Mouse (Mus musculus) heart, adult 2 months (tissue): Measurements from ENCODE around the gene Tbc1d21.

Source experiments
- CTCF ChIP-seq: fragments of 200-600 bp; IDR thresholded peaks from 2 replicates; pipeline ENCODE4 v1.8.1; 2022; ENCODE audit warnings: antibody characterized with exemption, mild to moderate bottlenecking, moderate library complexity
- EP300 ChIP-seq: fragments of 200-500 bp; IDR thresholded peaks from 2 replicates; pipeline ENCODE4 v1.6.1; 2011; ENCODE audit warnings: low read depth, low read length, control low read depth; ENCODE audit not compliant: insufficient read depth
- POLR2A ChIP-seq: fragments of 200-500 bp; IDR thresholded peaks from 2 replicates; pipeline ENCODE4 v1.6.1; 2011; ENCODE audit warnings: mild to moderate bottlenecking, low read depth, low read length, control low read depth; ENCODE audit not compliant: insufficient read depth

DNA sequence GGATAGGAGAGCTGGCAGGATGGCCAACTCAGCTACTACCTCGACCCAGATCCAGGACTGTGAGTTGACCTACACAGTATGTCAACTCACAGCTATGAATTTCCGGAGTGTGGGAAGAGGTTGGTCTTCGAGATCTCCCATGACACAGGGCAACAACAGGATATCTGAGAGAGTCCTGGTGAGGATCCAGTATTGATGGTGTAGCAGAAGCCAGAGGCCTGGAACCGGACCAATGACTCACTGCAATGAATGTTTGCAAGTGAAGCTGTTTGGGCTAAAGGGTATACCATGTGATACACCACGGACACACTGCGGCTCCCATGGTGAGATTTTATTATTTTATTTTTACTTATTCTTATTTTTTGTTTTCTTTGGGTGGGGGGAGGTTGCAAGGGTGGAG lies 15.6 kb downstream of the Tbc1d21 start:
- TF ChIP-seq CTCF (no peak), POLR2A (no peak), EP300 (no peak)
